Mouse (Mus musculus) 416B (cell line): ENCODE results near the gene Tcaf1.

Experiments
- DNase-seq: peaks from one replicate; pipeline ENCODE4 v3.0.0; 2011; ENCODE audit warnings: low read depth

Tcaf1 gene

GRCm38 (mm10) chr6:42709291-42710211, at the start of gene Tcaf1:
Tcaf1 (minus strand) TSS chr6:42710088.
- no peak for DNase-seq

- no peak for DNase-seq
Measured at GRCm38 (mm10) chr6:42756104-42756503, 46.2 kb upstream of the Tcaf1 start, which contains the start of gene Olfr38. Olfr38 (plus strand) TSS chr6:42756404.

GRCm38 (mm10) chr6:42747846-42748245, 38.0 kb upstream of the Tcaf1 start:
- DNase-seq, result no peak

- DNase-seq, result no peak
Measured at GRCm38 (mm10) chr6:42742303-42742702, 32.4 kb upstream of the Tcaf1 start.

GRCm38 (mm10) chr6:42739071-42739470, 29.2 kb upstream of the Tcaf1 start, which contains the start of gene Olfr453:
Olfr453 (plus strand) TSS chr6:42739371.
- no peak for DNase-seq

GRCm38 (mm10) chr6:42717973-42718372, 8.1 kb upstream of the Tcaf1 start:
- no peak for DNase-seq

- no peak for DNase-seq
Measured at GRCm38 (mm10) chr6:42714668-42715067, 4.8 kb upstream of the Tcaf1 start.

GRCm38 (mm10) chr6:42692517-42693190, 17.2 kb downstream of the Tcaf1 start:
- DNase-seq, result no peak

GRCm38 (mm10) chr6:42692154-42692516, 17.8 kb downstream of the Tcaf1 start:
- DNase-seq, result no peak

- DNase-seq, result no peak
Measured at GRCm38 (mm10) chr6:42689761-42690160, 20.1 kb downstream of the Tcaf1 start.

GRCm38 (mm10) chr6:42687907-42688306, 22.0 kb downstream of the Tcaf1 start:
- DNase-seq, result no peak

GRCm38 (mm10) chr6:42680077-42680476, 29.8 kb downstream of the Tcaf1 start:
- DNase-seq, result no peak

GRCm38 (mm10) chr6:42676011-42676410, 33.9 kb downstream of the Tcaf1 start:
- no peak for DNase-seq

GRCm38 (mm10) chr6:42671767-42672166, 38.1 kb downstream of the Tcaf1 start:
- DNase-seq, result no peak

- no peak for DNase-seq
Measured at GRCm38 (mm10) chr6:42667722-42668121, 42.2 kb downstream of the Tcaf1 start.

GRCm38 (mm10) chr6:42661739-42662138, 48.1 kb downstream of the Tcaf1 start:
- DNase-seq, result no peak

GRCm38 (mm10) chr6:42644912-42645549, 64.9 kb downstream of the Tcaf1 start, which contains the start of gene Tcaf2:
Tcaf2 (minus strand) TSS chr6:42645254.
- DNase-seq, result peak; percentile 16

- DNase-seq, result no peak
Measured at GRCm38 (mm10) chr6:42634393-42634792, 75.5 kb downstream of the Tcaf1 start.

GRCm38 (mm10) chr6:42631395-42631794, 78.5 kb downstream of the Tcaf1 start:
- peak; percentile 9 for DNase-seq
